Mouse (Mus musculus) kidney, adult 2 months (tissue): Measurements from ENCODE around the gene 1810065E05Rik. TPM values are rescaled to one million over a fixed set of nuclear protein-coding genes. Genes with fewer than 3 reads are reported as not detected.

Source experiments
- DNase-seq: peaks from one replicate; pipeline ENCODE4 v3.0.0; 2021
- H3K27ac ChIP-seq: fragments of 200-500 bp; 2 replicates; pipeline ENCODE4 v1.5.1; 2012; ENCODE audit warnings: low read depth, low read length, control low read depth, inconsistent platforms; ENCODE audit not compliant: insufficient read depth
- H3K27me3 ChIP-seq: fragments of 200-500 bp; replicated peaks from 2 replicates; pipeline ENCODE4 v1.6.1; 2012; ENCODE audit warnings: mild to moderate bottlenecking, moderate library complexity, low read length, inconsistent platforms; ENCODE audit not compliant: control insufficient read depth, insufficient read depth
- H3K36me3 ChIP-seq: fragments of 200-500 bp; 2 replicates; pipeline ENCODE4 v1.6.1; 2012; ENCODE audit warnings: mild to moderate bottlenecking, moderate library complexity, low read length, inconsistent platforms; ENCODE audit not compliant: control insufficient read depth, insufficient read depth
- H3K4me1 ChIP-seq: fragments of 200-500 bp; 2 replicates; pipeline ENCODE4 v1.6.1; 2011; ENCODE audit warnings: low read length; ENCODE audit not compliant: control insufficient read depth, insufficient read depth
- H3K4me3 ChIP-seq: fragments of 200-500 bp; 2 replicates; pipeline ENCODE4 v1.5.1; 2011; ENCODE audit warnings: mild to moderate bottlenecking, low read depth, low read length, control low read depth; ENCODE audit not compliant: insufficient read depth
- CTCF ChIP-seq: fragments of 200-500 bp; conservative IDR thresholded peaks from 2 replicates; pipeline ENCODE4 v1.5.1; 2011; ENCODE audit warnings: low read depth, mild to moderate bottlenecking, control low read depth, low read length, moderate library complexity, mixed read lengths; ENCODE audit not compliant: insufficient read depth, insufficient read length
- POLR2A ChIP-seq: fragments of 200-500 bp; IDR thresholded peaks from one replicate; pipeline ENCODE4 v1.6.1; 2011; ENCODE audit warnings: low read depth, low read length, control low read depth
- polyA plus RNA-seq: library from polyadenylated mRNA; depleted of rRNA; stranded (reverse); fragments of >200 nt; gene quantifications from 2 replicates; pipeline ENCODE4 v1.2.3, GENCODE M21; 2012; rRNA removed

Gene 1810065E05Rik
- polyA plus RNA-seq, 1 experiment, result not detected

DNA sequence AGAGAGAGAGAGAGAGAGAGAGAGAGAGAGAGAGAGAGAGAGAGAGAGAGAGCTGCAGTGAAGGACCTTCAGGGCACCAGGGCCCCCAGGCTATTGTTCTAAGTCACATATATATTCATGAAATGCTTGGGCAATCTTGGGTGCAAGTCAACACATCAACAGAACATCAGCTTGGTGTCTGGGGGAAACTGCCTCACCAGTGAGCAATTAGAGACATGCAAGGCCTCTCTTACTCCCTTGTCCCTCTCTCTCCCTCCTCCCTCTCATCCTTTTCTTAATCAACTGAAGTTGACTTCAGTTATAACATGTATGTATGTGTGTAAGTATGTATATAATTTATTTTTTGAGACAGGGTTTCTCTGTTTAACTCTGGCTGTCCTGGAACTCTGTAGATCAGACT is 41.3 kb downstream of the 1810065E05Rik start, which contains the start of gene Olfr30:
Gene Olfr30, minus strand, starts transcription at position 101 of the 400 bp plus-strand sequence.
- Histone ChIP-seq H3K27ac (no peak within 1 kb of the TSS), H3K27me3 (no peaks in the 10 kb centered on the region), H3K36me3 (no peaks in the 10 kb centered on the region), H3K4me3 (no peak within 1 kb of the TSS), H3K4me1 (no peaks in the 10 kb centered on the region)
- TF ChIP-seq CTCF (no peak), POLR2A (no peak)
- no peak for DNase-seq

Other genes starting within 250 kb of the 1810065E05Rik start
- 52.1 and 78.2 TPM in 2 replicates for gene Mrpl22, start 249.4 kb upstream of the 1810065E05Rik start, polyA plus RNA-seq
- 15.9 and 18.6 TPM in 2 replicates for gene Igtp, start 221.6 kb upstream of the 1810065E05Rik start, polyA plus RNA-seq
- gene Irgm2, start 221.5 kb upstream of the 1810065E05Rik start, polyA plus RNA-seq, result 14.7 and 18.9 TPM in 2 replicates
- gene 4930438A08Rik, start 146.3 kb upstream of the 1810065E05Rik start, polyA plus RNA-seq, result not detected in 2 replicates
- 14.8 and 20.8 TPM in 2 replicates for gene Zfp692, start 114.0 kb upstream of the 1810065E05Rik start, polyA plus RNA-seq
- 30.8 and 38.3 TPM in 2 replicates for gene Zfp672, start 90.8 kb upstream of the 1810065E05Rik start, polyA plus RNA-seq
- gene Sh3bp5l, start 90.4 kb upstream of the 1810065E05Rik start, polyA plus RNA-seq, result 29.7 and 32.8 TPM in 2 replicates
- gene Lypd8, start 42.1 kb upstream of the 1810065E05Rik start, polyA plus RNA-seq, result 0.22 and 0.31 TPM in 2 replicates
- not detected in 2 replicates for gene Gm12253, start 11.4 kb downstream of the 1810065E05Rik start, polyA plus RNA-seq
- not detected in 2 replicates for gene Lypd9, start 31.8 kb downstream of the 1810065E05Rik start, polyA plus RNA-seq
- gene Olfr30, start 41.2 kb downstream of the 1810065E05Rik start, polyA plus RNA-seq, result not detected in 2 replicates
- gene Olfr332, start 71.4 kb downstream of the 1810065E05Rik start, polyA plus RNA-seq, result not detected in 2 replicates
- gene Olfr331, start 81.5 kb downstream of the 1810065E05Rik start, polyA plus RNA-seq, result not detected in 2 replicates
- not detected in 2 replicates for gene Olfr330, start 113.7 kb downstream of the 1810065E05Rik start, polyA plus RNA-seq
- not detected in 2 replicates for gene Olfr329-ps, start 125.3 kb downstream of the 1810065E05Rik start, polyA plus RNA-seq
- gene Olfr328, start 134.5 kb downstream of the 1810065E05Rik start, polyA plus RNA-seq, result not detected in 2 replicates
- not detected in 2 replicates for gene Olfr224, start 149.4 kb downstream of the 1810065E05Rik start, polyA plus RNA-seq
- gene Olfr325, start 156.6 kb downstream of the 1810065E05Rik start, polyA plus RNA-seq, result not detected in 2 replicates
- not detected in 2 replicates for gene Olfr324, start 174.0 kb downstream of the 1810065E05Rik start, polyA plus RNA-seq
- gene 2210407C18Rik, start 195.0 kb downstream of the 1810065E05Rik start, polyA plus RNA-seq, result not detected in 2 replicates
- gene Olfr323, start 209.4 kb downstream of the 1810065E05Rik start, polyA plus RNA-seq, result not detected in 2 replicates
- not detected in 2 replicates for gene Trim58, start 219.4 kb downstream of the 1810065E05Rik start, polyA plus RNA-seq
- not detected in 2 replicates for gene Olfr322, start 237.7 kb downstream of the 1810065E05Rik start, polyA plus RNA-seq